Mouse (Mus musculus) left cerebral cortex, postnatal 4 days (tissue): Measurements from ENCODE around the gene Morc2a. TPM values are rescaled to one million over a fixed set of nuclear protein-coding genes. Genes with fewer than 3 reads are reported as not detected.

Experiments
- DNase-seq: peaks from one replicate; pipeline ENCODE4 v3.0.0-alpha.2; 2022
- intact Hi-C: fragments of 180-260 bp; cut with DNase I; formaldehyde crosslinking; loops from one replicate; pipeline ENCODE4 v1.15.1; 2025
- total RNA-seq, 2 experiments: library from RNA; stranded (reverse); gene quantifications; 2 replicates each; pipeline ENCODE4 v1.2.3; 2021

Morc2a gene
- total RNA-seq, 2 experiments from 2014 or later = 74.3 to 77.6 TPM

- intact Hi-C loops = loop anchor here (10.0 kb wide), 1 partner anchor 215 kb away; no protein-coding TSS in a partner anchor
- DNase-seq = no peak
Observed at GRCm38 (mm10) chr11:3679771-3680170, 30.8 kb downstream of the Morc2a start.

DNA sequence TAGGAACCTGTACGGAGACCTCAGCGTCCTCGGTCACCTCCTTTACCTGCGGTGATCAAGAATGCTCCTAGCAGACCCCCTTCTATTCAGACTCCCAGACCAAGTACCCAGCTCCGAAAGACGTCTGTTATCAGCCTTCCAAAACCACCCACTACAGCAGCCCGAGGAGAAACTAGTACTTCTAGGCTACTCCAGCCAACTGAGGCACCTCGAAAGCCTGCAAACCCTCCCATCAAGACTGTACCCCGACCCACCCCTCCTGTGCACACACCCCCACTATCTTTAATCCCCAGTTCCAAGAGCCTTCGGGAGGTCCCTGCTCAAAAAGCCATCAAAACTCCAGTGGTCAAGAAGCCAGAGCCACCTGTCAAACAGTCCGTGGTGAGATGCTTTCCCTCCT, 34.7 kb downstream of the Morc2a start:
- no peak for DNase-seq
- intact Hi-C loops = no loop called here

GRCm38 (mm10) chr11:3684232-3684631, 35.2 kb downstream of the Morc2a start:
- no peak for DNase-seq
- intact Hi-C loops = no loop called here

DNA sequence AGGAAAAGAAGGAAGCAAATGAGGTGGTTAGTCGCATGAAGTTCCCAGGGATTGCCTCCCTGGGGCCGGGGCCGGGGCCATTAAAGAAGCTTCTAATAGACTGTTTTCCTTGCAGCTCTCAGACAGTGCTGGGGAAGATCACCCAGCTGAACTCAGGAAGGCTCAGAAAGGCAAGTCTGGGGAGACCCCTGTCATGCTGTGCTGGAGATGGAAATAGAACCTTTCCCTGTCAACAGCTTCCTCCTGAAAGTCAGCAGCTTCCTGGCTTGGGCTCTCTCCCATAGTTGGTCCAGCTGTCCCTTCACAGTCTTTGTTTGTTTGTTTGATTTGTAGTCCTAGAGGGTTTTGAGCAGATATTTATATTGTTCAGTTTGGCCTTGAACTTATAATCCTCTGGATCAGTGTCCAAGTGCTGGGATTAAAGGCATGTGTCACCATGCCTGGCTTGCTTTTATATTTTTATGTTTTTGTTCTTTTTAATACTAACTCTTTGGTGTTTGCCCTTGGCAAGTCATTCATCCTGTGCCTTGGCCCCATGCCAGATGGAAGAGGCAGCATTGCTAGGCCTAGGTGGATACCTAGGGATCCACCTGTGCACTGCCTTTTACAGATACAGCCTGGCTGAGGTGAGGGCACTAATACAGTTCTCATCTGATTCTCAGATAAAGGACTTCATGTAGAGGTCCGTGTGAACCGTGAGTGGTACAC, 35.9 kb downstream of the Morc2a start:
- intact Hi-C loops = no loop called here
- peak; percentile 32 for DNase-seq

- DNase-seq = no peak
- intact Hi-C loops = no loop called here
Observed at GRCm38 (mm10) chr11:3685431-3685830, 36.4 kb downstream of the Morc2a start.

DNA sequence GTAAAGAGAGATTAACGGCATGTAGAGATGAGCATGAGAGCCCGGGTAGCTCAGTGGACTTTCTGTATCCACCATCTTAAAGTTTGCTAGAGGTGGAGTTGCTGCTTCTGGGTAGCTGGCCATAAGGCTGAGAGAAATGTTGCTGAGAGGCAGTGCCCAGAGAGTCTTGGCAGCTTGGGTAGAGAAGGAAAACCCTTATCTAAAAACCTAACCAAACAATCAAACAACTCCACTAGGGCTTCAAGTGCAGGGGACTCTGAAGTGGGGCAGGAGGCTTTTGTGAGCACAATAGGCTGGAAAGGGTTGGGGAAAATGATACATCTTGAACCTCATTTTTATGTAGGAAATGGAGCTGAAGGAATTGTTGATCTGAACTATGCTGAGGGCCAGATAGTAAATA, 37.3 kb downstream of the Morc2a start:
- DNase-seq = no peak
- intact Hi-C loops = no loop called here

- no peak for DNase-seq
- intact Hi-C loops = no loop called here
Observed at GRCm38 (mm10) chr11:3686885-3687284, 37.9 kb downstream of the Morc2a start.

GRCm38 (mm10) chr11:3691746-3692145, 42.8 kb downstream of the Morc2a start:
- DNase-seq = no peak
- intact Hi-C loops = no loop called here

- DNase-seq = no peak
- intact Hi-C loops = no loop called here
Observed at GRCm38 (mm10) chr11:3696086-3696616, 47.2 kb downstream of the Morc2a start.

DNA sequence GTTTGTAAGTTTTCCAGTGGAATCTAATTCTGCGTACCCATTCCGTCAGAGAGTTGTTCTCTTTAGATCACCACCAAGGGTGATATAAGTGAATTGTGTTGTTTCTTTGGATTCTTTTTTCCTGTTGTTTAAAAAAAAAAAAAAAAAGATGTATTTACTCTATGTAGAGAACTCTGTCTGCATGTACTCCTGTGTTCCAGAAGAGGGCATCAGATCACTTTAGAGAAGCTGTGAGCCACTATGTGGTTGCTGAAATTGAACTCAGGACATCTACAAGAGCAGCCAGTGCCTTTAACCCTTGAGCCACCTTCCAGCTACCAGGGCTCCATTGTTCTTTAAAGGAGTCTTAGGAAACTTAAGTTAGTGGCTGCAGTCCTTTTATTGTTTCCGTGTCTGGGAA, 48.5 kb downstream of the Morc2a start:
- intact Hi-C loops = no loop called here
- DNase-seq = no peak

- no peak for DNase-seq
- intact Hi-C loops = loop anchor here (10.0 kb wide), 1 partner anchor 211 kb away; the partner anchor contains the start of gene Slc35e4
Observed at GRCm38 (mm10) chr11:3703089-3703992, 54.4 kb downstream of the Morc2a start.

DNA sequence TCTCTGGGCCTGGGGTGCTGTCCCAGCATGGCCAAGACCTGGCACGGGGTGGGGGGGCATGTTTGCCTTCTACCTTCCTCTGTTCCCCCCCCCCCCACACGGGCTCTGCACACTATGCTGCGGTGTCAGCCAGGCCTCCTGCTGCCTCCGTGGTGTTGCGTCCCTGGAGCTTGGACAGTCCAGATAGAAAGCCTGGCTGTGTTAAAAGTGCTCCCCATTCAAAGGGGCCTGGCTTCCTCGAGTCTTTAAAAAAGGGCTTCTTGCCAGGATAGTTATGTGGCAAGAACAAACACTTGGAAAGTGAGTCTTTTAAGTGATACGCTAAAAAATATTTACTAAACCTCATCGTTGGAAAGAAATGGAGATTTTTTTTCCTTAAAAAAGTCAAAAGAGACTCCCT, 55.4 kb downstream of the Morc2a start:
- DNase-seq = no peak

GRCm38 (mm10) chr11:3707057-3707456, 58.1 kb downstream of the Morc2a start:
- no peak for DNase-seq
- intact Hi-C loops = loop anchor here (10.0 kb wide), 1 partner anchor 208 kb away; the partner anchor contains the start of gene Slc35e4

More for the DNA sequence above, 55.4 kb downstream of the Morc2a start:
- intact Hi-C loops = loop anchor here (10.0 kb wide), 1 partner anchor 210 kb away; the partner anchor contains the start of gene Slc35e4

GRCm38 (mm10) chr11:3710203-3710602, 61.2 kb downstream of the Morc2a start:
- intact Hi-C loops = loop anchor here (5.0 kb wide), 1 partner anchor 77 kb away; no protein-coding TSS in a partner anchor
- DNase-seq = no peak

- intact Hi-C loops = loop anchor here (5.0 kb wide), 1 partner anchor 73 kb away; no protein-coding TSS in a partner anchor
- DNase-seq = peak; percentile 73
Observed at GRCm38 (mm10) chr11:3714486-3714885, 65.5 kb downstream of the Morc2a start.

DNA sequence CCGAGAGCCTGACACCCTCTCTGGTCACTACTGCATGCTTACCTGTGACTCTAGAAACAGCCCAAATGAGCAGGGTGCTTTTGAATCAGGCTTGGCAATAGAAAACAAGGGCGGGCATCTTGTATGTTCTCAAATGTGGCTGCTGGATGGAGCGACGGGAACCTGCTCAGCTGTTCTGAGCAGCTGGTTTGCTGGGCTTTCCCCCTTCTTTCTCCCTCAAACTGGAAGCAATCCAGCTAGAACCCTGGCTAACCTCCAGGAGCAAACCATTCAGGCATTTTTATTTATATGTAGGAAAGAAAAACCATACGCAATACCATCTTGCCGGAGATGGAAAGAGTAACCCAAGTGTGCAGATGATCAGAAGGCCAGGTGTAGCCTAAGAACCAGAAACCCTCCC, 67.7 kb downstream of the Morc2a start:
- intact Hi-C loops = loop anchor here (5.0 kb wide), 1 partner anchor 56 kb away; no protein-coding TSS in a partner anchor
- peak; percentile 58 for DNase-seq

- intact Hi-C loops = no loop called here
- no peak for DNase-seq
Observed at GRCm38 (mm10) chr11:3722036-3722435, 73.0 kb downstream of the Morc2a start.

- intact Hi-C loops = no loop called here
- DNase-seq = no peak
Observed at GRCm38 (mm10) chr11:3722861-3723260, 73.9 kb downstream of the Morc2a start.

- DNase-seq = no peak
- intact Hi-C loops = no loop called here
Observed at GRCm38 (mm10) chr11:3723910-3724309, 74.9 kb downstream of the Morc2a start.

- intact Hi-C loops = no loop called here
- no peak for DNase-seq
Observed at GRCm38 (mm10) chr11:3724726-3725125, 75.7 kb downstream of the Morc2a start.
